Mouse (Mus musculus) retina, postnatal 1 day (tissue): Measurements from ENCODE around the gene Tnni2.
"Not testable (repeated sequence)": the region's sequence is repeated elsewhere in the genome, so short reads cannot be mapped to it uniquely, and the experiment has no call there.

Source experiments
- DNase-seq: peaks from one replicate; pipeline ENCODE4 v3.0.0-alpha.2; 2012

Tnni2 gene

DNA sequence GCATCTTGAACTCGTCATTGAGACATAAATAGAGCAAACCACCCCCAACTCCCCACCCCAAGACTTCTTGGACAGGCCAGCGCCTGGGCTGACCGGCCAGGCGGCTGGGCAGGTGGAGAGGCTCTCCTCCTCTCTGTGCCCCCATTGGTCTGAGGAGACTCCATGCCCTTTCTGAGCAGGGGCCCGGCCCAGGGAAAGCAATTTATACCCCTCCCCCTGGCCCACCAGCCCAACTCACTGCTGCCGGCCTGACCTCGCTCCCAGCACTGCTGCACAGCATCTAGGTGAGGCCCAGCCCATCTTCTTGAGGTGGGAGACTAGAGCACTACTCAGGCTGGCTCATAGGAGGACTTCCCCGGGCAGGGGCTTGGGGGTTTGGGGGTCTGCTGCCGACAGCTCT, at the start of gene Tnni2:
TSS of gene Tnni2 (plus strand) at position 224 of the 400 bp plus-strand sequence.
- DNase-seq: no peak

DNA sequence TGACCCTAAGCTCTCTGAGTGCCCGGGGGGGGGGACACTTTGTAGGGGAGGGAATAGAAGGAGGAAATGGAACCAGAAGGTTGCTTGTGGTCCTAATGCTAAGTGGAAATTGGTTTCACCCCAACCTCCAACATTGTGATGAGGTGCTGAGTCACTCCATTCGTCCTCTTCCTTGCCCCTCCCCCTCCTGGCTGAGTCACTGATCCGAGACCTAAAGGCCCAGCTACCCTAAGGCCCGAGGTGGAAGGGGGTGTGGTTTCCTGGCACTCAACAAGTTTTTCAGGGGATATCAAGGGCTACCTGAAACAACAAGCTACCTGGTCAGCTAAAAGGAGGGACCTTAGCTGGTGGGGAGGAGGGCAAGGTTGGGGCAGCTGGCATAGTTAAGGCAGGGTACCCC, 48.4 kb upstream of the Tnni2 start:
- no peak for DNase-seq

DNA sequence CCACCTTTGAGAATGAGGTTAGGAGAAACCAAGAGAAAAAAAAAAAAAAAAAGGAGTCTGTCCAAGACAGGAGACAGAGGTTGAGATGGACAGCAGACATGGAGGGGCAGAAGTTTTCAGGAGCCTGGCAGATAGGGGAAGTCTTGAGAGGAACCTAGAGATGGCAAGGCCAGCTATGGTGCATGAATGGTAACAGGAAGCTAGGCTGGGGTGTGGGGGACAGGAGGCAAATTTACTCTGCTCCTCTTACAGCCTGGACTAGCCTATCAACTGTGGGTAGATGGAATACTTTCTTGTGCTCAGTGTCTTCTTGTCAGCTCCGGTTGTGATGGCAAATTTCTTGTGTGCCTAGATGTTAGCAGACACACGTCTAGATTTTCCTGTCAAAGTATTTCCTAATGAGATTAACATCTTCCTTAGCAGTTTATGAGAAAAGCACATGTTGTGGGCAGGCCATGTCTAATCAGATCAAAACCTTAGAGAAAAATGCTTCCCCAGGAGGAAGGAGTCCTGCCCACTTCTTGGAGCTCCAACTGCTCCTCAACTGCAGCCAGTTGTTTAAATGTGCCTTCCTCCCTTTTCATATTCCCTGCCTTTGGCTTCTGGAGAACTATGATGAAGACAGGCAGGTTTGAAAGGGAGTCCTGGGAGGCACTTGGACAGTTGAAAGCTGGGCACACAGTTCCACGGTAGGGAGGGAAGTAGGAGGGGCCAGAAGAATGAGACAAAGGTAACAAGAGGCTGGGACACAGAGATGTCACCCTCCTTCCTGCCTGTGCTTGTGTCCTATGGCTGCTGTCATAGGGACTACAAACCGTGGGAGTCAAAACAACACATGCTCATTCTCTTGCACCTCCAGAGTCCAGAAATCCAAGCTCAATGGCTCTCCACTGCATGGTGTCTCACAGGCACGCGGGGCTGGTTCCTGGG, 47.1 kb upstream of the Tnni2 start:
- DNase-seq: no peak

DNA sequence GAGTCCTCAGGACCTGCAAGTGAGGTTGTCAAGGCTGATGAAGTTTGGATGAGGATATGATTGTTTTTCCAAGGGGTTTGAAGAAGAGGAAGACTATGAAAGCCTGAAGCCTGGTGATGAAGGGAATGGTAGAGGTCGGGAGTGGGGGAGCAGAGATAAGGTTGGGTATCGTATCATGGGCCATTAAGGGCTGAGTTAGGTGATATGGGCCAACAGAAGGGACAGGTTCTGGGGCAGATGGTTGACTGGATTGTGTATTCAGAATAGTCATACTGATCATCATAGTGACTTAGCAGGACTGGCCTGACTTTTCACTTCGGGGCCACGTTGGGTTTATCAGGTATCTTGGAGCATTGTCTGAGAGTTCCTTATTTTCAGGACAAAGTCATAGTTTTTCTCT, 46.1 kb upstream of the Tnni2 start:
- DNase-seq: no peak

GRCm38 (mm10) chr7:142396611-142397010, 45.0 kb upstream of the Tnni2 start:
- DNase-seq: no peak

GRCm38 (mm10) chr7:142398052-142398451, 43.6 kb upstream of the Tnni2 start:
- no peak for DNase-seq

DNA sequence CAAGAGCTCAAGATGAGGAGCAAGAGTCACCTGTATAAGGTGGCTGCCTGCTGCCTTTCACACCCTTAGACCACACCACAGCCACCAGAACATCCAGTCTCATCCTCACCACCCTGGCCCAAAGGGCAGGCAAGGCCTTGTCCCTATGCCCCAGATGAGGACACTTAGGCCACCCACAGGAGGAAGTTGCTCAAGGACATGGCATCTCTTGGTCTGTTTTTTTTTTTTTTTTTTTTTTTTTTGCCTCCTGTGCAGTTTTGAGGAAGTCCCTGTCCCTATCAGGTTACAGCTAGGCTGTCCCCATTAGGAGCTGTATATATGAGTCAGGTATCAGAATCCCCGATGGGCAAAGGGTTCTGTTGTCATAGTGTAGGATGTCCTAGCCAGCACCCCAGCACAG, 42.4 kb upstream of the Tnni2 start:
- no peak for DNase-seq

DNA sequence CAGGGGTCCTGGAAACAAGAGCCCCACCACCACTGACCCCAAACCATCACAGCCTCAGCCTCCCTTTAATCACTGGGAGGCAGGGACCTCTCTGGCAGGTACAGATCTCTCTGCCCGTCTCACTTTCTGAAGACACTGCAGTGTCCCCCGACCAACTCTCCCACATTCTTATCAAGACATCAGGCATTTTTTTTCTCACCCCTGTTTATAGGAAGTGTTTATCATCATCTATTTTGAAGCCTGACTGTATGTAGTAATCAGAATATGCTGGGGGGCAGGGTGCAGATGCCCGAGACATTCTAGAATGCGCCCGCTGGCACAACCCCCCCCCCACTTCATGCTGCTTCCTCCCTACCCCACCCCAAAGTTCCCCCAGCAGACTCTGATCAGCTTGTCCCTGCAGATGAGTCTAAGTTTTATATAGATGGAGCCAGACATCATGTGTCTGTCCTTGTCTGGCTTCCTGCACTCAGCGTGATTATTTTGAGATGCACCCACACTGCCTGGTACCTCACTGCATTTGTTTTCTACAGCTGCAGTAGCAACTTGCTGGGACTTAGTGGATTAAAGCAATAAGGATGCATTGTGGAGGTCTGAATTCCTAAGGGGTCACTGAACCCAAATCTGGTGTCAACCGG, 41.4 kb upstream of the Tnni2 start:
- DNase-seq: no peak

DNA sequence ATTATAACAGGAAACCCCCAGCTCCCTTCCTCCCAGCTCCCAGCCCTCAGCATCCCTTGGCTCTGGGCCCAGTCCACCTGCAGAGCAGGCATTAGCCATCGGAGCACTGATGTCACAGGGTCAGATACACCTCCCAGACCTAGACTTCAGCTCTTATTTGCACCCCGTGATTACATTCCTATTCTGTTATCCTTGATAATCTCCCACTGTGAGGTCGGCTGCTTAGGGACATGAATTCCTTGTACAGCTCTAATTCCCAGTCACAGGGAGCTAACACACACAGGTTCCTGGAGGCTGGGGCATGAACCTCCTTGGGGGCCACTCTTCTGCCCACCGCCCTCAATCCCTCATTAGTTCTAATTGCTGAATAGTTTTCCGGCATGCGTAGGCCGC, 40.9 kb upstream of the Tnni2 start:
- peak; percentile 81 for DNase-seq

DNA sequence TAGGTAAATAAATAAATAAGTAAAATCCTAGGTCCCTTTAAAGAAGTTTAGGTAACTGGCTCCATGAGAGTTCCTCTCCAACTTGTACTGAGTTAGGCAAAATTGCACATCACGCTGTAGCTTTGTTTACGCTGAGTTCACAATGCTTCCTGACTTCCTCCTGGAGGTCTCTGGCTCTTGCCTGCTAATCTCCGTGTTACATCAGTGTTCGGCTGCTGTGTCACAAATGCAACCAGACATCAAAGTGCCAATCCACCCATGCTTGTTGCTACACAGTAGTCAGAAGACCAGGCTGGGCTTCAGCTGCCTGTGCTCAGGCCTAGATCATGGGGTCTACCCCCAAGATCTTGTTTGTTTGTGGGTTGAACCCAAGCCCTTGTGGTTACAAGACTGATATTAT, 38.0 kb upstream of the Tnni2 start:
- no peak for DNase-seq

- DNase-seq: not testable (repeated sequence)
Measured at GRCm38 (mm10) chr7:142405134-142405533, 36.5 kb upstream of the Tnni2 start.

GRCm38 (mm10) chr7:142407935-142408334, 33.7 kb upstream of the Tnni2 start:
- no peak for DNase-seq

- DNase-seq: no peak
Measured at GRCm38 (mm10) chr7:142408686-142409085, 32.9 kb upstream of the Tnni2 start.

GRCm38 (mm10) chr7:142409603-142410002, 32.0 kb upstream of the Tnni2 start:
- DNase-seq: no peak

DNA sequence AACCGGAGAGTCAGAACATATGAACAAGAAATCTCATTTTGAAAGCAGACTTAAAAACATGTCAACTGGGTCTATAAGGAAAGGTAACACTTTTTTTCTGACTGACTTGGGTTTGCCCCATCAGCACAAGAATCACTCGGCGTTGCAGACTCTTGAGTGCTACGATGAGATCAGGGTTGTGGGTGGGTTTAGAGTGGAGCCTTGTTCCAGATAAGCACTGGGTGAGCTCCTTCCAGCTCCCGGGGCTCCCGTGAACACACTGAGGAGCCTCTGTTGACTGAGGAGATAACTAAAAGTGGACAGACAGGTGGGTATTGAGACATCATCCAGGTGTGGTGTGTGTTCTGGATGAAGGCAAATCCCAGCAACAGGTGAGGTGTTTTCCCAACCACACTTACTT, 28.3 kb upstream of the Tnni2 start:
- no peak for DNase-seq

DNA sequence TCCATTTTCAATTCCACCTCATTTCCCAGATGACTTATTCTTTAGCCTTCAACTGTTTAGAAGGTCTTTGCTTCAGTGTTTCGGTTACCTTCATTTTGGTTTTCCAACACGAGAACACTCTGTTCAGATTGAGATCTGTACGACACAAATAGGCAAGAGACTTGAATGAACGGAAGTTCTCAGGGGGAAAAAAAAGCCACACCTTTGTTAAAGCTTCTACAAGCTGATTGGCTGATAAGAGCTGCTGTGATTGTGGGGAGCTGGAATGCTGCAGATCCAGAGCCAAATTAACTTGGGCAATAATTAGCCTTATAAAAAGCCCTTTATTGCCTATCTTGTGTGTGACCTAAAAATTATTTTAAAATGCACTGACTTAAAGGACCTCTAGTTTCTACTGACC, 26.3 kb upstream of the Tnni2 start:
- DNase-seq: no peak

DNA sequence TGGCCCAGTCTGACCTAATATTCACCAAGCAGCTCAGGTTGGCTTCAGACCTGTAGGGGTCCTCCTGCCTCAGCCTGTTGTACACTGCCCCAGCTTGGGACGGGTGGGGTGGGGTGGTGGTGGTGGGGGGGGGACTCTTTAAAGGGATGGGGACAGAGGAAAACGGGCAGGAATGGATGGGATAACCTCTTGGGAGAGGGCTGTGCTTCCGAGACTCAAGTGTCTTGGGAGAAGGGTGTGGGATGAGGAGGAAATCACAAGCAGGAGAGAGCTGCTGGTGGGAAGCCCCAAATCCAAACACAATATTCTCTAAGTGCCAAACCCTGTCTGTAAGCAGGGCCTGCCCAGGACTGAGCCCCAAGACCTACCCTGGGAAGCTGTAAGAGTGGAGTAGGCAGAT, 25.4 kb upstream of the Tnni2 start:
- no peak for DNase-seq

- DNase-seq: no peak
Measured at GRCm38 (mm10) chr7:142418027-142418426, 23.6 kb upstream of the Tnni2 start.

DNA sequence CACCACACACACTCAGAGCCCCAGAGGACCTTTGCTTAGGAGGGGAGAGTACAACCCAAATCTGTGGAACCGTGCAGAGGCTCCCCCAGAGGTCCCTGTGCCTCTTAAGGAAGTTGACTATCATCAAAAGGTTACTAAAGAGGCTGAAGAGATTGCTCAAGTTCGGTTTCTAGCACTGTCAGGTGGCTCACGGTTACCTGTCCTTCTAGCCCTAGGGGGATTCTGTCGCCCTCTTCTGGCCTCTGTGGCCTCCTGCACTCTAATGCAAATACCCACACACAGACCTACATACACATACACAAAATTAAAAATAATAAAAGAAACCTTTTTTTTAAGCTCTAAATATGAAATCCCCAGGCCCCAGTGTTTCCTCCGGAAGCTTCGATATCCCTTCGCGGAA, 22.9 kb upstream of the Tnni2 start:
- DNase-seq: no peak

GRCm38 (mm10) chr7:142419887-142420286, 21.7 kb upstream of the Tnni2 start:
- DNase-seq: no peak

GRCm38 (mm10) chr7:142421826-142422225, 19.8 kb upstream of the Tnni2 start:
- DNase-seq: no peak

DNA sequence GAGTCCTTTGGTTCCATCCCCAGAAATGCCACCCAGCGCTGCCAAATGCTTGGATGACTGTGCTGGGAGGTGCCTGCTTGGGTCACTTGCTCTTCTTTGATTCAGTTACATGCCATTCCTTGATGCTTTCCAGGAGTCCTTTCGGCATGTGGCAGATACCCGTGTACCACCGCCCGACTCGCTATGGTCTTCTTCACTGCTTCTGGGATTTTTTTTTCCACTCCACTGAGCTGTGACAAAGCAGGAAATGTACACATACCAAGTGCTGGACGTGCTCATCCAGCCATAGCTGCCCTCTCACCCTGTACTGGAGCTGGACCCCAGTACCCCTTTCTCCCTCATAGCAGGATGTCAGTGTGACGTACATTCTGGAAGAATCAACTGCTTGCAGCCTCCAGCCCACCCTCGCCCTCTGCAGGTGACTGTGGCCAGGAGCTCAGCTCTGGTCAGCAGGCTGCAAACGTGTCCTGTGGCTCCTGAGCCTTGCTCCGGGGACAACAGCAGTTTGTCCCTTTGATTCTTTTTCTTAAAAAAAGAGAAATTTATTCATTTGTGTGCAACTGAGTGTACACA, 15.9 kb upstream of the Tnni2 start:
- DNase-seq: peak; percentile 64

DNA sequence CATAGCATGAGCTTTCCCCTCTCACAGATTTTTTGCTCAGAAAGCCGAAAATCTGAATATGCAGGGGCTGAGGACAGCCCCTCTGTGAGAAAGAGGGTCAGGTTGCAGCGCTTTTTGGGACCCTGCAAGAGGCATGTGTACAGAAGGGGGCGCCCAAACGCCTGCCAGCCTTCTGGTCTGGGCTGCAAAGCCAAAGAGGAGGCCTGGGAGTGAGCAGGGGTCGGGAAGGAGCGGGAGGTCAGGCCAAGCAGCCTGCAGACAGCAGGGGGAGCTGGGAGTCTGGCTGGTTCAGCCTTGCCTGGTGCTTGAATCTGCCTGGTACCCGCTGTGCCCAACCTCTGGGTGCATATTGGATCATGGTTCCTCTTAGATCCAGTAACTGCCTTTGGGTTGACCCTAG, 13.4 kb upstream of the Tnni2 start:
- peak; percentile 82 for DNase-seq

GRCm38 (mm10) chr7:142430160-142430678, 11.4 kb upstream of the Tnni2 start:
- peak; percentile 88 for DNase-seq
